In the genomic region with DNA sequence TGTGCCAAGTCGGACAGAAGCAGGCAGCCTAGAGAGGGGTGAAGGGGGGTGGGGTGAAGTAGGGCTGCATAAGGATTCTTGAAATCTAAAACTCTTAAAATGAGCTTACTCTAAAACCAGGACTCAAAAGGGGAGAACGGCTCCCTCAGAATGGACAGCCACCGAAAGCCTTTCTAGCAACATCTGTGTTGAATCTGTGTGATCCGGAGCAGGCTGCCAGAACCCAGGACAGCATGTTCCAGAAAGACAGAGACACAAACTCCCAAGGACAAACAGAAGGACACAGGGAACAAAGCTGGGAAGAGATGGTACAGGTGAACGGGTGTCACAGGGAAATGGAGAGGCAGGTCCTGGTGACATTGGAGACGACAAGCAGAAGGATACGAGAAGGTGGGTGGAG, we compare ENCODE assay signal across 9 mouse cellular contexts. TPM values are rescaled to one million over a fixed set of nuclear protein-coding genes. Genes with fewer than 3 reads are reported as not detected.
DNase-seq lines count a peak whose midpoint lies in the region; ATAC-seq and TF ChIP-seq lines count a peak whose summit lies in the region.
"Had no signal": no experiment of that assay in that cellular context is flagged by ENCODE, and none has a peak within 500 bp of the region (broad histone marks: within the 10 kb centered on the region; RNA-seq: fewer than 3 reads in every experiment).

No protein-coding gene starts in this region.

- no peak overlapping the region for H3K4me3 ChIP-seq in forebrain, embryonic 13.5 days
- no peak overlapping the region for H3K4me3 ChIP-seq in forebrain, embryonic 15.5 days
- H3K4me3 ChIP-seq in neural tube, embryonic 13.5 days: no peak overlapping the region
- H3K4me3 ChIP-seq in kidney, postnatal 0 days (replicated peaks; ENCODE audit: low read depth, low read length): no peak overlapping the region

- H3K27me3 ChIP-seq in forebrain, embryonic 13.5 days: no peaks in the 10 kb centered on the region
- no peaks in the 10 kb centered on the region for H3K27me3 ChIP-seq in forebrain, embryonic 15.5 days
- H3K27me3 ChIP-seq in neural tube, embryonic 13.5 days: no peaks in the 10 kb centered on the region
- H3K27me3 ChIP-seq in kidney, postnatal 0 days (ENCODE audit: insufficient read depth, low read length): no peaks in the 10 kb centered on the region

- no peak overlapping the region for H3K9ac ChIP-seq in forebrain, embryonic 13.5 days
- no peak overlapping the region for H3K9ac ChIP-seq in forebrain, embryonic 15.5 days (replicated peaks)
- peak overlapping the region; percentile 36; the same call in 1 of the 2 replicates for H3K9ac ChIP-seq in neural tube, embryonic 13.5 days
- H3K9ac ChIP-seq in kidney, postnatal 0 days (ENCODE audit: low read depth, low read length): no peak overlapping the region

- no peak for ATAC-seq in forebrain, embryonic 13.5 days
- no peak for ATAC-seq in forebrain, embryonic 15.5 days (replicated peaks)
- no peak for ATAC-seq in neural tube, embryonic 13.5 days (ENCODE audit: low read depth)
- no peak for ATAC-seq in kidney, postnatal 0 days (replicated peaks; ENCODE audit: low FRiP score, low read depth)

- no peak for TF ChIP-seq CTCF in kidney, postnatal 0 days (IDR thresholded peaks at IDR 0.05; ENCODE audit: low read depth)

- no peak overlapping the region for H3K4me2 ChIP-seq in forebrain, embryonic 13.5 days
- H3K4me2 ChIP-seq in forebrain, embryonic 15.5 days (replicated peaks): no peak overlapping the region
- no peak overlapping the region for H3K4me2 ChIP-seq in neural tube, embryonic 13.5 days
- H3K4me2 ChIP-seq in kidney, postnatal 0 days (ENCODE audit: low read length): no peak overlapping the region

- peaks cover 43% of the 10 kb centered on the region for H3K36me3 ChIP-seq in forebrain, embryonic 13.5 days (ENCODE audit: poor library complexity, severe bottlenecking)
- H3K36me3 ChIP-seq in forebrain, embryonic 15.5 days: peaks cover 21% of the 10 kb centered on the region
- peaks cover 24% of the 10 kb centered on the region for H3K36me3 ChIP-seq in neural tube, embryonic 13.5 days
- H3K36me3 ChIP-seq in kidney, postnatal 0 days (ENCODE audit: insufficient read depth, low read length): 0 out of 2 replicates have a peak, but pooled peaks cover 13% of the 10 kb centered on the region

- peaks cover 71% of the 10 kb centered on the region for H3K4me1 ChIP-seq in forebrain, embryonic 13.5 days
- peaks cover 74% of the 10 kb centered on the region for H3K4me1 ChIP-seq in forebrain, embryonic 15.5 days
- H3K4me1 ChIP-seq in neural tube, embryonic 13.5 days (replicated peaks): peaks cover 98% of the 10 kb centered on the region
- peaks cover 58% of the 10 kb centered on the region for H3K4me1 ChIP-seq in kidney, postnatal 0 days (replicated peaks; ENCODE audit: insufficient read depth, low read length)

- DNase-seq in neural tube, embryonic 10.5 days (ENCODE audit: extremely low spot score, low spot score): no peak
- no peak for DNase-seq in kidney, postnatal 0 days (ENCODE audit: low spot score)
- DNase-seq in testis, postnatal 10 days (ENCODE audit: low spot score): peak; percentile 54
- DNase-seq in urinary bladder, postnatal 25 days (ENCODE audit: low spot score): no peak
- DNase-seq in urinary bladder, postnatal 4 days (ENCODE audit: low spot score in 2 of 2): no peak
- DNase-seq: left cerebral cortex, postnatal 4 days had no signal

- peak overlapping the region; percentile 10; the same call in 1 of the 2 replicates for H3K27ac ChIP-seq in forebrain, embryonic 13.5 days
- no peak overlapping the region for H3K27ac ChIP-seq in forebrain, embryonic 15.5 days (replicated peaks)
- H3K27ac ChIP-seq in neural tube, embryonic 13.5 days (replicated peaks): peak overlapping the region; percentile 98
- H3K27ac ChIP-seq in kidney, postnatal 0 days: peak overlapping the region; percentile 96

- no peaks in the 10 kb centered on the region for H3K9me3 ChIP-seq in forebrain, embryonic 13.5 days (replicated peaks)
- H3K9me3 ChIP-seq in forebrain, embryonic 15.5 days: no peaks in the 10 kb centered on the region
- H3K9me3 ChIP-seq in neural tube, embryonic 13.5 days: no peaks in the 10 kb centered on the region
- H3K9me3 ChIP-seq in kidney, postnatal 0 days (replicated peaks; ENCODE audit: low read length): no peaks in the 10 kb centered on the region

- WGBS in forebrain, embryonic 13.5 days: 81% methylated on average over 7 of the region's 7 CpGs
- WGBS in forebrain, embryonic 15.5 days: 81% methylated on average over 7 of the region's 7 CpGs
- 86% methylated on average over 7 of the region's 7 CpGs for WGBS in neural tube, embryonic 13.5 days
- 54% methylated on average over 7 of the region's 7 CpGs for WGBS in kidney, postnatal 0 days

RNA-seq across cellular contexts. Expression of a gene that starts 25.6 kb away (rescaled TPM):
- 73.3 and 85.4 TPM in 2 replicates for polyA plus RNA-seq in forebrain, embryonic 13.5 days (2015; fragmentation: Nextera tagmentation; extraction: Ambion mirVana)
- 81.0 and 85.9 TPM in 2 replicates for polyA plus RNA-seq in forebrain, embryonic 15.5 days (2015; fragmentation: Nextera tagmentation; extraction: Ambion mirVana)
- polyA plus RNA-seq in neural tube, embryonic 13.5 days (2015; fragmentation: Nextera tagmentation; extraction: Ambion mirVana): 69.0 and 73.2 TPM in 2 replicates
- 39.6 and 41.7 TPM in 2 replicates for polyA plus RNA-seq in kidney, postnatal 0 days (2015; fragmentation: Nextera tagmentation; extraction: Ambion mirVana)
